Mouse (Mus musculus): ENCODE data around the gene Gsto2.

GRCm38 (mm10) chr19:47835776-47836175 is 29.6 kb upstream of the Gsto2 start:
- TF ChIP-seq POLR2A (IDR thresholded peaks at IDR 0.05; ENCODE audit: insufficient read length, low read depth) (no peak), MYOD1 (IDR thresholded peaks at IDR 0.05; ENCODE audit: control insufficient read depth in 1 of 3, insufficient read length in 2 of 3, low read depth in 2 of 3) (no peak), E2F4 (IDR thresholded peaks at IDR 0.05; ENCODE audit: insufficient read depth) (no peak)

Measured in myocyte (in vitro differentiated cells).